Mouse (Mus musculus) adrenal gland, postnatal 36 days (tissue): ENCODE results near the gene Snai1. TPM values are rescaled to one million over a fixed set of nuclear protein-coding genes. Genes with fewer than 3 reads are reported as not detected.

Experiments used
- DNase-seq, 2 experiments: peaks; one replicate each; pipeline ENCODE4 v3.0.0; 2021; ENCODE audit warnings: mixed read lengths in 1 of 2
- total RNA-seq, 2 experiments: library from RNA; stranded (reverse); gene quantifications; 2 replicates each; pipeline ENCODE4 v1.2.3; 2021

Snai1 gene
- total RNA-seq, 2 experiments from 2014 or later = 5.4 to 11.2 TPM

DNA sequence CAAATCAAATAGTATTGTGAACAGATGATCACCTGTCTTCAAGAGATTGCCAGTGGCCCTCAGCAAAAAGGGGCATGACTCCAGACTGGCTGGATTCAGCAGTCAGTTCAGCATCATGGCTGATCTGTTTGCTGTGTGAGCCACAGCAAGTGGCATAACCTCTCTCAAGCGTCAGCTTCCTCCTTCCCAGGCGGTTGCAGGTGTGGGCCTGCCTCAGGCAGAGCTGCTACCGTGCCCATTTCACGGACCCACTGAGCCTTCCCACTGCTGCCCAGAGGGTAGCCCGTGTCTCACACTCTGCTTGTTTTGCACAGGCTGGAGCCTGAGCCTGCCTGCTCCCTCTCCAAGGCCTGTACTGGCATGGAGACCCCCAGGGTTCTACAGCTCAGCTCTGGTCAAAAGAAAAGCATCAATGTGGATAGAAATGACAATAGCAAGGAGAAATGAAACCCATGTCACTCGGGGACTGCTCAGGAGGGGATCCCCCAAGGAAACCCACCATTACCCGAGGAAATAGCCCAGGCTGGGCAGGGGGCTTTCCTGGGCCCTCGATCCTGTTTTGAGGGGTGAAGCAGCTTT, 13.4 kb downstream of the Snai1 start:
- DNase-seq = no peak

DNA sequence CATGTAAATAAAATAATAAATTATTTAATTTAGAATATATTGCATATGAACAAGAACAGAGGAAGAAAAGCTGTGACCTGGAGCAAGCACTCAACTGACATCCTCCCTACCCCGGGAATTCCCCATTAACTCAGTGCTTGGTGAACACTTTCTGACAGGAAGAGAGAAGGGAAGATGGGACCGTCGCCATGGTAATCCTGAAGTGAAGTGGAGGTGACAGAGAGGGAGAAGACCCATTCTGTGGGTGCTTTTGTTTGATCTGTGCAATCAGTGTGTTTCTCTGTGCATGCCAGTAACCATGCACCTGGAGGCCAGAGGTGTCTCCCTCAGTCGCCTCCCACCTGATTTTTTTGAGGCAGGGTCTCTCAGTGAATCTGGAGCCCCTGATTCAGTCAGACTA, 14.3 kb downstream of the Snai1 start:
- no peak for DNase-seq

DNA sequence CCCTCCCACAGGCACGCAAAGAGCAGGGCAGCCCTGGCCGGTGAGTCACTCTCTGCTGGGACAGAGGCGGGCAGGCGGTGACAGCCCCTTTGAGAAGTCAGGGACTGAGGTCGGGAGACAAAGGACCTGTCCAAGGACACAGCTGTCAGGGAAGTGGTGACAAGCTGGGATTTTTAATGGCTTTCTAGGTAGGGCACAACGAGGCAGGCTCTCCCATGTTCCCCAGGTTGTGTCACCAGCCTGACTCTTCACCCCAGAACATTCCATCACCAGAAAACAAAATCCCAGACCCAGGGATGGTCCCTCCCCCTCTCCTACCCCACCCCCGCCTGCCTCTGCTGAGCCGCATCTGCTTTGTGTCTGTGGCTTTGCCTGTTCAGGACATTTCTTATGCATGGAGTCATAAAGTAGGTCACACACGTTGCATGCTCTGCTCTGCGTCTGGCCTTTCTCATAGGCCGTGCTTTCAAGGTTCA, 15.0 kb downstream of the Snai1 start:
- peak; percentile 88 for DNase-seq

DNA sequence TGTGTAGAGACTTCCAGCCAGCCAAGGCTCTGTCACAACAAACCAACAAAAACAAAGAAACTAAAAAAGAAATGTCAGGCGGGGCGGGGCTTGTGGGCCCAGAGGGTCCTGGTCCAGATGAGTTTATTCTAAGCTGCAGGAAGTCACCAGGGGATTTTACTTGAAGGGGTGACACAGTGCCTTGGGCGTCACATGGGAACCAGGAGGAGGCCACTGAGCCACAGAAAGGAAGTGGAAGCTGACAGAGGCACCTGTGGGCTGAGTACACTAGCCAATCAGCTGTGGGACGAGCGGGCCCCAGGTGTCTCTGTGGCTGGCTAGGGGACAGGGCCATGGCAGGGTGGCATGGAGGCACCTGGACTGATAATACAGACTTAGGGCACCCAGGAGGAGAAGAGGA, 17.8 kb downstream of the Snai1 start:
- no peak for DNase-seq

DNA sequence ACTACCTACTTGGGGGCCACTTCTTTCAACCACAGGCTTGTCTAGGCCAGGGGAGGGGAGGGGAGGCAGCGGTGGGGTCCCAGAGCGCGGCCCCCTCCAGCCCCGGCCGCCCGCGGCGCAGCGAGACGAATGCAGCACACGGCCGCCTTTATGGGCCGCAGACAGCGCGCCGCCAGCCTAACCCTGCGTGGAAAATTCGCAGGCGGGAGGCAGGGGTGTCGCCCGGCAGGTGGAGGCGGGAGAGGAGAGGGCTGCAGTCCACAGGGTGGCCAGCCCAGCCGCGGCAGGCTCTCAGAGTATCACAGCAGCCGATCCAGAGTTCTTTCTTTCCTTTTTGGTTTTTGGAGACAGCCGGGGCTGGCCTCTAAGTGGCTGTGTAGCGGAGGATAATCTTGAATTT, 21.4 kb downstream of the Snai1 start:
- DNase-seq = no peak

DNA sequence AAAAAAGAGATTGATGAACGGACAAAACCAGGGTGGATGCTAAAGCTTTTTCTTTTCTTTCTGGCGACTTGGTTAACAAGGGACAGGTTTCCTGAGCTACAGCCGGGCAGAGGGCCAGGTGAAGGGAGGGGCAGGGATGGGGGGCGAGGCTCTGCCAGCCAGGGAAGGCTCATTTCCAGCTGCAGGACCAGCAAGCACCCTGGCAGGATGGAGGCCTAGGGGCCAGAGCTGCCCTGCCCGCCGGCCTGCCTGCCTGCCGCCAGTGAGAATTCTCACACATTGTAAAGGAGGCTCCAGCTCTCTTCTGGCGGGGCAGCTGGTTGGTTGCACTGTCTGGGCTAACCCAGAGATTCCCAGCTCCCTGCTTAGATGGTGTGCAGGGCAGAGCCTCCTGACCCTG, 24.1 kb downstream of the Snai1 start:
- peak in 1 of 2 experiments; percentile 65 for DNase-seq

DNA sequence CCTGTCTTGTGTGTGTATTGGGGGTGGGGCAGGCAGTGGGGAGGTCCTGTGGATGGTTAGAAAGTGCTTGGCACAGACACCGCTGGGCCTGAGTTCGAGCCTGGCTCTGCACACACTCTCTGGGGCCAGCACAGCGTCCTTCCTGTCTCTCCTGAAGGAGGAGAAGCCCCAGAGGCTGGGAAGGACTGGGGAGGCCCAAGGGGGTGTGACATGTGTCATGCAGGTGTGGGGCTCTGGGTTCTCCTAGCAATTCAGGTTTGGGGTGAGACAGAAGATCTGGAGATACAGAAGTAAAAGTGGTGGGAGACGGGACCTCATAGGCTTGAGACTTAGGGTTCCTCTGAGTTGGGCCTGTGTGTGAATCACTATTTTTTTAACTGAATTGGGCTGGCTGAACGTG, 25.0 kb downstream of the Snai1 start:
- no peak for DNase-seq

DNA sequence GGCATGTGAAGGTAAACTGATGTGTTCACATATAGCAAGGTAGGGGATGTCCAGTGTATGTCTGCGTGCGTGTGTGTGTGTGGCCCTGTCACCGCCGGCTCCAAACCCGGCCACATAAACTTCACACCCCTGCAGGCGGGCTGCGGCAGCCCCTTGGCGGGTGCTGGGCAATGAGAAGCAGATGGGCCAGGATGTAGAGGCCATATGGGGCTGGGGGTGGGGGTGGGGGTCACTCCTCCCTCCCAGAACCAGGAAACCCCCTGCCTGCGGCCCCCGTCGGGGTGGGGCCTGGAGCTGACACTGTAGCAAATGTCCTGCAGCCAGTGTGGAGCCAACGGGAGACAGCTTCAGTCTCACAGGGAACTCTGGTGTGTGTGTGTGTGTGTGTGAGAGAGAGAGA, 25.7 kb downstream of the Snai1 start:
- no peak for DNase-seq

DNA sequence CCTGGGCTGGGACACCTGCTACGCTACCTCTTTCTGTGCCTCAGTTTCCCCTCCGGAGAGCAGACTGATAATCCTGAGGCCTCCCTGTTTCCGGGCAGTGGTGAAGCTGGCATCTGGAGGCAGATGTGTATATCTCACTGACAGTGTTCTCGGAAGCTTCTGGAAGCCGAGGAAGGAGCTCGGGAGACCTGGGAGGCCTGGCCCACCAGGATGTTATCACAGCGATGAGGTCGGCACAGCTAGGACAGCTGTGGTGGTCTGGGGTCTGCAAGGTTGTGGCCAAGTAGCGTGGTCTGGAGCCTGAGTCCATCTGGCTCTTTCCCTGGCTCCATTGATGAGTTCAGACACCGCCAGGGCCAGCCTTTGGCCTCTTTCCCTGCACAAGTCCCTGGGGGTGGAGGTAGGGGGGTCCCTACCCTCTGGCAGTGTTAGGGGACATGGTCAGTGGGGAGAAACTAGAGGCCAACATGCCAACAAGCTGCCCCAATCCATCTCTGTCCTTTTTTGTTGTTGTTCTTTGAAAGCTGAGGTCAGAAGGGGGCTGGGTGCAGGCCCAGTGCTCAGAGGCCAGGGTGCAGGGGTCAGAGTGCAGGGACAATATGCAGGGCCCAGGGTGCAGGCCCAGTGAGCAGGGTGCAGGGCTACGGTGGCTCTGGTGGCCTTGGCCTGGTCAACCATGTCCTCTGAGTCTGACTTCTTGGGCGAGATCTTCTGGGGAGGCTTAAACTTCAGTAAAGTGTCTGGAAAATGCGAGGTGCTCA, 26.7 kb downstream of the Snai1 start:
- DNase-seq = no peak

DNA sequence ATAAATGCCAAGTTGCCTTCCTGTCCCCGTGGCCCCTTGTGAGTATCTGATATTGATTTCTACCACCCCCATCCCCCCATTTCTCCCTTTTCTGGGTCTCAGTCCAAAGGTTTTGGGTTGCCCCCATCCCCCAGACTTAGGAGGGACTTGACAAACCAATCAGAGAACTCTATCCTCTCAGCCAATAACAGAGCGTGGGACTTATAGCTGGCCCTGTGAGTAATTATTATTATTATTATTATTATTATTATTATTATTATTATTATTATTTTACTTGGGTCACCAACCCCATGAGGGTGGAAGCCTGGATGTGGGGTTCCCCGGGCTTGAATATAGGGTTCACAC, 27.3 kb downstream of the Snai1 start:
- no peak for DNase-seq

DNA sequence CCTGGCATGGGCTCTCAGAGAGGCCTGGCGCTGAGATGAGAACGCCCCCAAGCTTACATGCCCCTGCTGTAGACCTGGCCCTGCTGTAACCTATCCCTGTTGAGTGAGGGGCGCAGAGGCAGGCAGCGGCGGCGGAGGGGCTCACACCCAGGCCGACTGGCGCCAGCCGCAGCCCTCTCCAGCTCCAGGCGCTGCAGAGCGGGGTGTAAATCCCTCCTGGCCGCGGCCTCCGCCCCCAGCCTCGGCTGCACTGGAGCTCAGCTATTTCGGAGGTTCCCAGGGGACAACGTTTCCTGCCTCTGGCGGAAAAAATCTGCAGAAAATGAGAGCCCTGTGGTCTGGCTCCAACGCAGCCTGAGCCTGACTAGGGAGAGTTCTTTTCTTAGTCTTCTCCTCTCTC, 27.7 kb downstream of the Snai1 start:
- peak; percentile 50 to 70 for DNase-seq

DNA sequence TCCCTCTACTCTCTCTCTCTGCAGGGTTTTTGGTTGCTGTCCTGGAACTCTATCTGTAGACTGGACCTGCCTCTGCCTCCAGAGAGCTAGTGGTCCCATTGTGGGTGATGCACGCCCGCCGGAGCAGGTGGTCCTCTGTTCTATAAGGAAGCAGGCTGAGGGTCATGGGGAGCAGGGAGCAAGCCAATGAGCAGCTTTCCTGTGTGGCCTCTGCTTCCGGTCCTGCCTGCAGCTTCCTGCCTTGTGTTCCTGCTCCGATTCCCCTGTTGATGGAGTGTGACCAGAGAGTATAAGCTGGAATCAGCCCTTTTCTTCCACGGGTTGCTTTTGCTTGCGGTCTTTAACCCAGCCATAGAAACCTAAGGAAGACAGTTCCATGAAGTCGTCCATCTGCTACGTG, 30.1 kb downstream of the Snai1 start:
- no peak for DNase-seq

DNA sequence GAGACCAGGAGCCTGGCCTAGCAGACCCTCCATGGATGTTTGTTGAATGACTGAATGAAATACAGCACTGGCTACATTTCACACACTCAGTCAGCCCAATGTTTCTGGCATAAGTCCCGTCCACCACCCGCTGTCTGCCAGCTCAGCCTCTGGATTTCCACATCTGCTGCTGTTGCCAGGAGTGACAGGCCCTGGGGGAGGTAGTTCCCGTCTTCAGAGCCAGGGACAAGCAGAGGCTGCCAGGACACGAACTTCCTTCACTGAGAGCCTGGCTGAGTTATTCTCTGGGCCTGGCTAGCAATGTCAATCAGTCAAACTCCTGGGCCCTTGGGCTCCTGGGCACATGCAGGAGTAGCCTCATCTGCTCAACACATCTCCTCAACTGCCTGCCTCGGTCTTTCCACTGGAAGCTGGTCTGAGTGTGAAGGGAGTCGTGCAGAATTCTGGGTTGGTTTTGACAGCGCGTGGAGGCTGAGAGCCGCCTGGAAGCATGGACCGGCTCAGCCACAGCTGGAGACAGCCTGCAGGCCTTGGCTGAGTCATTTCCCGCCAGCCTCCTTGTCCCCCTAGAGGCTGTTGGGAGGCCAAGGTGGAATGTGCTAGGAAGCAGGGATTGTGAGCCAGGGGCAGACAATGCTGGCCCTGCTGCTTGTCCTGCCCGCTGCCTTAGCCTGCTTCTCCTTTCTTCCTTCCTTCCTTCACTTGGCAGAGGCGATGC, 32.1 kb downstream of the Snai1 start:
- peak; percentile 91 to 92 for DNase-seq

DNA sequence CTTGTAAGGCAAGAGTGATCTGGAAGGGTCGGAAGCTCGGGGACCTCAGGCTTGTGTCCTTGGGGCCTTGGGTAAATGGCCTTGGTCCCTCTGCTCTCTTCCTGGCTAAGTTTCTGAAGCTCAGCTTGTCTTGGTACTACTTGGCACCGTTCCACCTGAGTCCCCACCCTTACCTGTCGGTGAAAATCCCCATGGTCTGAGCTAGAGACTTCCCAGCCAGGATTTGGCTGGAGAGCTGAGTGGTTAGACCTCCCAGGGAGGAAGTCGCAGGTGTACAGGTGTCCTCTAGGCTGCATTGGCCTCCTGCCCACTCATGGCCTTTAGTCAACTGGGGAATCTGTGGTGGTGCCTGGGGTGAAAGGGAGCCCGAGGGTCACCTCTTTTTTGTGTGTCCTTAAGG, 32.8 kb downstream of the Snai1 start:
- DNase-seq = no peak

DNA sequence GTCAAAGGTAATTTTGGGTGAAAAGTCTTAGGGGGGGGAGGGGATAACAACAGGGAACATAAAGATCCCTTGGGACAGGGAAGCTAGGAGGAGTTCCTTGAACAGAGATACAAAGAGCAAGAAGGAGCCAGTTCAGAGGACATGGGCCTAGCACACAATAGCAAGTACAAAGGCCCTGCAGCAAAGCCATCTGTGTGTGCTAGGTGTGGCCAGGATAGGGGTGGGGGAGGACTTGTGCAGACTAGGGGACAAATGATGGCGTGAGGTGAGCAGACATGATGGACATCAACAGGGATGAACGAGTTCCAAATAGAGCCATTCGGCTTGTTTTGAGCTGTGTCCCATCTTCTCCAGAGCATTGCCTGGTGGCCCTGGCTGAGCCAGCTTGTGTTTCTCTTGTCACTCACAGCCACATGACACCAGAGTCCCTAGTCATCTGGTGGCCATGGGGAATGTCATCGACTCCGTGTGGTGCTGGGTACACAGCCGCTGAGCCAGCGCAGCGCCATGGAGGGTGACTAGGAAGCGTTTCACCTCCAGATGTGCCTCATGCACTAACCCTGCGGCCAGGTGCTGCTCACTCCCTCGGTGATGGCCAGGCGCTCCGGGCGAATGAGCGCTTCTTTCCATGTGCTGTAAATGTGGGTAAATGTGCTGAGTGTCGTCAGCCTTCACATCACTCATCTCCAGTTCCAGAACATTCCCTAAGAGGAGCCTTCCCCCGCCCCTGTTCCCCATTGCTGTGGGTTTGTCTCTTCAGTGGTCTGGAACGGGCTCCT, 33.6 kb downstream of the Snai1 start:
- DNase-seq = no peak

DNA sequence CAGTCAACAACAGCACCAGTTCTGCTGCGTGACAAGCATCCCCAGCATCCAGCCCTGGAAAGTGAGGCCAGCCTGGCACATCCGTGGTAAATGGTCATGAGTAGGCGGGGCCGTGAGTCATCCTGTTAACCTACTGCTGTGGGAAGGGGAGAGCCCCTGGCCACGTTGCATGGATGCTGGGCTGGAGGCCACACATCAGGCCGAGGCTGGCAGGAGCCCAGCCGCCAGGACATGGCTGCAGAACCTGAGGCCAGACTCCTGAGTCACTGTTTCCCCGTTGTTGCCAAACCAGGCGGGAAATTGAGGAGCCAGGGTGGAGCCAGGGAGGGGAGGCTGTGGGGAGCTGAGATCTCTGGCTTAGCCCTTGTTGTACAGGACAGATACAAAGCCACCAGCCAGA, 36.8 kb downstream of the Snai1 start:
- peak; percentile 82 to 84 for DNase-seq

DNA sequence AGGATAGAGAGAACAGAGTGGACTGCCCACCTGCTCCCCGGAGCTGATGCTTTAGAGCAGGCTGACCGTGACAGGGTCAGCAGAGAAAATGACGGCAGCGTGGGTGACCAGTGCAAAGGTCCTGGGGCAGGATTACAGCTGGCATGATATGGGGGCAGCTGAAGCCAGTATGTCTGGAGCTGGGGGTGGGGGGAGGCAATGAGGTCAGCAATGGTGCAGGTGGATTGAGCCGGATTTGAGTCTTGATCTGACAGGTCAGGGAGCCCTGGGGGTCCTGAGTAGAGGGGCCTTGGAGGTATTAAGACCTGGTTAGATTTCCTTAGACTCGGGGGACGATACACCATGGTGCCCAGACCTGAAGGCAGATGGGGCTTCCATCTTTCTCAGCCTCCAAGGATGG, 37.6 kb downstream of the Snai1 start:
- no peak for DNase-seq

DNA sequence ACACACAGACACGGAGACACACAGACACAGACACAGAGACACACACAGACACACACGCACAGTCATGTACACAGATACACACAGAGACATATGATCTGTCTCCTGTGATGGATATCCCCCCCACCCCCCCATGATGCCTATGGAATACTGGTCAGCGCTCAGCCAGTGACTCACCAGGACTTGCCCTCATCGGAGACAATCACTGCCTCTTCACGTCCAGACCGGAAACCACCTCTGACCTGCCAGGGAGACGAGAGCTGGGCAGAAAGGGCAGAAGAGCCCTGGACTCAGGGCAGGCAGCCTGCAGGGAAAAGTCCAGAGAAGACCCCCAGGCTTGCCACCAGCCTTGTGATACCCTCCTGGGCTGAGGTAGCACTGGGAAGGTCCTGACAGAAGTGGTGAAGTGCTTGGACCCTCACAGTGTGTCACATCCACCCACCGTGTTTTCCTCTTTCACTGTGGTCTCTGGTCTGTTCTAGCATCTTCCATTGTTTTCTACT, 38.2 kb downstream of the Snai1 start:
- no peak for DNase-seq

DNA sequence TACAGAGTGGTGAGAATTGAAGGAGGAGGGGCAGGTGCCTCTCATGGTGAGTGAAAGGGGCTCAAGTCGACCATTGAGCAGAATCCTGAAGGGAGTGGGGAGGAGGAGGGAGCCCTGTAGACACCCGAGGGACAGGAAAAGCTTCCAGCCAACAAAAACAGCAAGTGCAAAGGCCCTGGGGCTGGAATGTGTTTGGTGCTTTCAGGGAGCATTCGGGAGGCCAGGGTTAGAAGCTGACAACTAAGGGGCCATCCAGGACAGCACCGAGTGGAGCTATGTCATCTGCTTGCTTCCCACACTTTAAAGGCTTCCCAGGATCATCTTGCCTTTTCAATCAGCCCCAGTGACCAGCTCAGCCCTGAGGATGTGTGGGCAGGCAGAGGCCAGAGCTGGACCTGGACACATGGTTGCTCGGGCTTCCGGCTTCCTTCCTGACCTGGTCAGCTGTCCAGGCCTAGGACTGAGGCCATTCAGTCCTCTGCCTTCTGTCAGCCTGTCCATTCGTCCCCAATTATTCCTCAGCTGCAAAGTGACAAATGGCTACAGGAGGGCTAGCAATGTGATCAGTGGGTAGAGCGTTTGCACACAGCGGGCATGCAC, 39.3 kb downstream of the Snai1 start:
- DNase-seq = no peak

DNA sequence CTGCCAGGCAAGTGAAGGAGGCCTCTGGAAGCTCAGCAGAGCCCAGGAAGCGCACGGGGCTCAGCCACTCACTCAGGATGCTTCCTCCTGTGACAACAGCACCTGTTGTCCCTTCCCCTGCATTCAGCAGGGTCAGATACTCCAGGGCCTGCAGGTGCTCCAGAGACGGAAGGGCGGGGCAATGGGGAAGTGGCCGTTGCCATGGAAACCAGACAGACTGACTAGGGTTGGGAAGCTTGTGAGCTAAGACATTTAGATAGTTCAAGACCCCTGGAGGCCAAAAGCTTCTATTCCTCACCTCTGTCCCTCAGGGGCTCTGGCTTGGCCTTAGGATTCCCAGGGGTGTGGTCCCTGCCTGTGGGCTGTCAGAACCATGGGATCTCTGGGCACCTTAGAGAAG, 40.5 kb downstream of the Snai1 start:
- no peak for DNase-seq

DNA sequence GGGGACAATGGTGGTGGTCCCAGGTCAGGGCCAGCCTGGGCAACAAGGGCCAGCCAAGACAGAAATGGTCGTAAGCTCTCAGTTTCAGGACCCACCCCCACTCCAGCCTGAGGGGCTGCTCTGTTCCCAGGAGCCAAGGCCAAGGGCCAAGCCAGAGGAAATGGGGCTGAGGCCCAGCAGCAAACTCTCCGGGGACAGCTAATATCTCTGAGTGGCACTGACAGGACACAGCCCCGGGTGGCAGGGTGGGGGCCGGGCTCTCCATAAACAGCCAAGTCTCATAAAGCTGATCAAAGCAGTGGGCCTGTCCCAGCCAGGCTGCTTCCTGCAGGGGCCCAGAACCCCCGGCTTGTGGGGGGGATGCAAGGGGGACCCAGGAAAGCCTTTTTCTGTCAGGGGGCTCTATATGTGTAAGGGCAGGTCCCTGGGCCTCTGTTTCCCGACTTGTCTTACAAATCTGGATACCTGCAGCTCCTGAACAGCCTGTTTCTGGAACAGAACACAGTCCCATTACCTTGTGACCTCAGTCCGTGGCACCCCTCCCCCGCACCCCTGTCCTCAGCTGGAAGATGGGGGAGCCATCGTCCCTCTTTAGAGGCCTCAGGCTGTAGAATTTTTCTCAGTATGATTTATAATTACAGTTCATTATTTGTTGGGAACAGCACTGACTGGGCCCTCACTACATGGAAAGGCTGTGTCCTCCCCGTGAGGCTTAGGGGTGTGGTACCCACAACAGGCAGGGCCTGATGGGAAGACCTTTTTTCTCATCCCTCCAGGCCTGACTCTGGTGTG, 45.4 kb downstream of the Snai1 start:
- DNase-seq = no peak
